Mouse (Mus musculus) fibroblast of lung, adult 2 months (primary cell): ENCODE results near the gene Pmm2.

Experiments used
- DNase-seq: peaks from one replicate; pipeline ENCODE4 v3.0.0-alpha.2; 2011; ENCODE audit warnings: low read depth

Pmm2 gene

DNA sequence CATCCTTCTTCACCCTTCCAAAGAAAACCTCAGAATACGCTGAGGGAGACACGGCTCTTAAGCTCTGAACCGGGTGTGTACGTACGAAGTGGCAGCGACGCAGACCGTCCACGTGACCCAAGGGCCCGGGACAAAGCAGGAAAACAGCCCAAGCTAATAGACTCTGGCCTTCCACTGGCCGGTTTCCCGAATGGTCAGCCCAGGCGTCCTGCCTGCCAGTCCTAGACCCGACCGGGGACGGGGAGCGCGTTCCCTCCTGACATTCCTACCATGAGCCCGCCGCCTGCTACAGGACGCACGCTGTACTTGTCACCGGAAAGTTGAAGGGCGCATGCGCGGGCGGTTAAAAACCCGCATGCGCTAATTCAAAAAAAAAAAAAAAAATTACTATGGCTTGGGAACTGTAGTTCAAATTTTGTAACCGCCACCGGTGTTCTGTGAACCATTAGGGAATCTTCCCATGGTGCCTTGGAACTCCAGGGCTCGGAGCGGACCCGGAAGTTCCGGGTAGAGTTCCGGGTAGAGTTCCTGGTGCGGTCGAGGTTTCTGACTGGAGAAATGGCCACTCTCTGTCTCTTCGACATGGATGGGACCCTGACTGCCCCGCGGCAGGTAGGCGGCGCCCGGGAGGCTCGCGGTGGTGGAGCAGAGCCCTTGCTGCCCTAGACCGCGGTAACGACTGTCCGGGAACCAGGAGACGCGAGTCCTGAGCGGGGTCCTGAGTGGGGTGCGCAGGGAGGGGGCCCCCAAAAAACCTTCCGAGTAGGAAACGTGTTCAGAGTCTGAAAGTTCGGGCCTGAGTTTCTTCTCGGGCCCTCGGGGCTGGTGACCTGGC is at the start of gene Pmm2, which contains the start of gene Tmem186:
Pmm2 (plus strand) TSS at position 458 of the 835 bp plus-strand sequence.
Tmem186 (minus strand) TSS at position 496 of the 835 bp plus-strand sequence.
- peak; percentile 87 for DNase-seq

DNA sequence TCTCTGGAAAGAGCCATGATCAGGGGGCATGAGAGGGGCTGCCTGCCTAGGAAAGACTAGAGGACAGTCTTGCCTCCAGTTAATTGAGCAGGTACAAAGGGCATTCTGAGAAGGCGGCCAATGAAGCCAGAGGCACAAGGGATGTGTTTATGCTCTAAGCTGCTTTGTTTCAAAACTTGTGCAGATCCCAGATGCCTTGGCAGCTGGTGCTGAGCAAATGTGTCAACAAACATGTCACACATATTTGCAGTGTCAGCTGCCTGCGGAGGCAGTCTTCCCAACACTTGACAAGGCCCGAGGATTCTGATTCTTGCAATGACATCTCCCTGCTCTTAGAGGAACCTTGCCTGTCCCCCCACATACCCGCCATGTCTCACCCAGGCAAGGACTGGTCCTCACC is 42.1 kb upstream of the Pmm2 start:
- DNase-seq, result no peak

DNA sequence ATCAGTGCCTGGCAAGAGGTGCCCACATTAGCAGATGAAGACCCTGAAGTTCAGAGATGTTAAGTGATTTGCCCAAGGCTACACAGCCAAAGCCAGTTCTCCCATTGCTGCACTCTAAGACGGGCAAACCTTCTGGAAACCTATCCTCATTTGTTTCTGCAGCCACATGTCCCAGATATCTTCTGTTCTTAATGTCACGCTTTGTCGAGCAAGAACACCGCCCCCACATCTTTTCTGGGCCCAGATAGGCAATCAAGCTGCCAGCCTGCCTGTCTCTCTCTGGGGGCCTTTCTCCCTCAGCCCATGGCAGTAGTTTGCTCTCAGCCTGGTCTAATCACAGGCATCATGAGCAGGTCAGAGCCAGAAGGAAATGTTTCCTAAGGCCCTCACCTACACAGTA is 41.1 kb upstream of the Pmm2 start:
- DNase-seq, result no peak

DNA sequence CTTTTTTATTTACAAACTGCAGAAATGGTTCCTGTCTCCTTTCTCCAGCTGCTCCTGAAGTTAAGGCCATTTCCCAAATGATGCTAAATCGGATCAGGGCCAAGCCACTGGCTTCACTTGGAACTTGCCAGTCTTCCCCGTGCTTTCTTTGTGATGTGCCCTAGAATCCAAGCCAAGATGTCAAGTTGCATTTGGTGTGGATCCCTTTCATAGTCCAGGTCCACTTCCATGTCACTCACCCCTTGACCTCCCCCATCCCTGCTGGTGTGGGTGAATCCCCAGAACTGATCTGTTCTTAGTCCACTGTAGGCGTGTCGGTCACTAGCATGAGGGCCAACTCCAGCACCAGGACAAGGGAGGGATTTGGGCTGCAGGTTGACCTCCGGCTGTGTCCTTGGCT is 40.0 kb upstream of the Pmm2 start:
- DNase-seq, result no peak

DNA sequence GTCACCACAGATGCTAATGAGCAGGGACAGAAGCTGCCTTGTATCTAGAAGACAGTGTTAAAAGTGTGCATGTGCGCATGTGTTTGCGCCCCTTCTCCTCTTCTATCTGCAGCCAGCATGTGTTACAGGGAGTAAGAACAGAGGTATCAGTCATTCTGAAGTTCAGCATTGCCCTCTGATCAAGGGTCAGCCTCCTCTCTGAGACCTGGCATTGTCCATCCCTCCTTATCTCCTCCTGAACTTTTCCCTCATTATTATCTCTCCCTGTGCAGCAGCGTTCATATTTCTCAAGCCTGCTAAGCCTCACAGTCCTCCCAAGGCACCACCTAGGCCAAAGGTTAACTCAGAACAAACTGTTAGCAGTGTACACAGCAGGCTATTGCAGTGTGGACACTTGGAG is 33.7 kb upstream of the Pmm2 start:
- DNase-seq, result no peak

DNA sequence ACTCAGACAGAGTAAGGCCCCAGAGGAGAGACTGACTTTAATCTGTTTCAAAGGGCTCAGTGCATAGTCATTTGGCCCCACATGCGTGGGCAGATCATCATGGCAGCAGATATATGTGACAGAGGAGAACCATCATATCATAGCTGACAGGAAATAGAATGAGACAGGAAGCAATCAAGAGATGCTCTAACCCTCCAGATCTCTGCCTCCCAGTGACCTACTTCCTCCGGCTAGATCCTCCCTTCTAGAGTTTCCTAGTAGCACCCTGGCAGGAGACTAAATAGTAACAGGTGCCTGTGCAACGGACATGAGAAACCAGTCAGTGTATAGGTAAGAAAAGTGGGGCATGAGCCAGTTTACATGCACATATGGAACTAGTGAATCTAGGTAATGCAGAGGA is 27.1 kb upstream of the Pmm2 start:
- DNase-seq, result no peak

DNA sequence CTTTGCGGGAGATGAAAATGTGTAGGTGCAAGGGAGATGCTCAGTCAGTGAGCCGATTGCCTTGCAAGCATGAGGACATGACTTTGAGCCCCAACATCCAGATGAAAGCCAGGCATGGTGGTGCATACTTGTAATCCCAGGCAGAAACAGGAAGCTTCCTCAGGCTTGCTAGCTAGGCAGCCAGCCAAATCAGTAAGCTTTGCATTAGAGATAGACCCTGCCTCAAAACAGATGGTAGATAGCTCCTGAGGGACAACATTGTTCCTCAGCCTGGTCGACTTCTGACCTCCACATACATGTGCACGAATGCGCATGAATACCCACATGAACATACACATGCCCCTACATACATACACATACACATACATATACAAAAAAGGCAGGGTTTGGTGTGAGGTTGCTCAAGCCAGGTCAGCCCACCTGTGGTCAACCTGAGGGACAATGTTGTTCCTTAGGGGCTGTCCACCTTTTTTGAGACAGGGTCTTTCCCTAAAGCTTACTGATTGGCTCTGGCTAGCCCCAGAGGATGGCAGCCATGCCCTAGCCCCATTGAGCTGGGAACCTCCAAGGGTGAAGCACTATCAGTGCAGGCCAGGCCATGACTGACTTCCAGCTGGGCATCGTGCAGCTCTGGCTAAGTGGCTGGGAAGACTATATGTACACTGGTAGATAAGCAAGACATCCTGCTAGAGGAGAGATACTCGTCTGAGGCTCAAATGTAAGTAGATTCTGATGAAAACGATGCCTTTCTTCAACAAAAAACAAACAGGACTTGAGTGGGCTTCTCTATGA is 25.1 kb upstream of the Pmm2 start:
- DNase-seq, result no peak

DNA sequence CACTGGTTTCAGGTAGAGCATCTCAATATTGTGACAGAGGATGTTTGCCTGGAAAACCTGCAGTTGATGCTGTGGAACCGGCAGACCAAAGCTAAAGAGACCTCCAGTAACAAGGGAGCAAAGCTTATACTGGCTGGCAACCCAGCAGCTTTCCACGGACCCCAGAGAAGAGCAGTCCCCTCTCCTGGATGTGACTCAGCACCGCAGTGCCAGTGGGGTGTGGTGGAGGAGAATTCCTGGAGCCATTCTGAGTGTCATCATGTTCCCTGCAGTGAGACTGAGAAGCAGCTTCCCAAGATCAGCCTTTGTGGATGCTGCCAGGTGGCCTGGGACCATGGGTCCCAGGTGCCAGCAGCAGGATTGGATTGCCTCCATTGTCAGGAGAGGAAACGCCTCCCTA is 24.4 kb upstream of the Pmm2 start:
- DNase-seq, result no peak

DNA sequence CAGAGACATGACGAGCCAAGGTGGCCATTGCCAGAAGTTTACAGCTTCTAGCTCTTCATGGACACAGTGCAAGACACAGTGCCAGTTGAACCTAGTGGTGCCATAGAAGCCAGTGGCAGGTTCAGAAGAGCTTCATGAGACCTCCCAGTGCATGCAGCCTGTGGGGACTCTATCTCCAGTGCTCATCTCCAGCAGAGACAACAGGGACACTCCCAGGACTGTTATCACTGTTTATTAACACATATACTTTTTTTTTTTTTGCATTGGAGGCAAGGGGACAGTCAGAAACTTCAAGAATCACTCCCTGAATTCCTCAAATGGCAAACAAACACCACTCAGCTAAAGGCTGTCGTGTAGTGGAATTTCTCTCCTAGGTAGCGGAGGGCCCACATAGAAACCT is 24.0 kb upstream of the Pmm2 start:
- DNase-seq, result no peak

DNA sequence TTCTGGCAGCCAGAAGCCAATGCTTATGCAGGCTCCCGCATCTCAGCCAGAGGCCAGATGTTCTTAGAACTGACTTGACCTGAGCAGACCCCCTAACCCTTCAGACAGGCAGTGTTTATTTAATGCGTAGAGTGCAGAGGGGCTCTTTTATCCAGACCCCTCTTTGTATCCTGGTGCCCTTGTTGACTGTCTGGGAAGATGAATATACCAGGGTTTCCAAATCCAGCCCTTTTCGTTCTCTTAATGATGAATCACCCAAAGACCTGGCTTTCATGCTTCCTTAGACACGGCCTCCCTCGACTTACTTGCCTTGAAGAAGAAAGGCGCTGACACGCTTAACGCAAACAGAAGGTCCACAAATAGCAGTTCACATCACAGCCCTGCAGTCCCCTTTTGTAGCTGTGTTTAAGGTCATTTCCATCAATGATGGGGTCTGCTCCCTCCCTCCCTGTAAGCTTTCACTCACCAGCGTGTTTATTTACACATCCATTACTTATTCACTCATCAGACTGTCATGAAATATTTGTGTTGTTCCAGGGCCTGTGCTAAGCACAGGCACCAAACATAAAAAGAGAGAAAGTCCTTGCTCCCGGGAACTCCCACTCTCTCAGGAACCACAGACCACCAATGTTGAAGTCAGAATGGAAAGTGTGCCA is 17.7 kb upstream of the Pmm2 start:
- no peak for DNase-seq

DNA sequence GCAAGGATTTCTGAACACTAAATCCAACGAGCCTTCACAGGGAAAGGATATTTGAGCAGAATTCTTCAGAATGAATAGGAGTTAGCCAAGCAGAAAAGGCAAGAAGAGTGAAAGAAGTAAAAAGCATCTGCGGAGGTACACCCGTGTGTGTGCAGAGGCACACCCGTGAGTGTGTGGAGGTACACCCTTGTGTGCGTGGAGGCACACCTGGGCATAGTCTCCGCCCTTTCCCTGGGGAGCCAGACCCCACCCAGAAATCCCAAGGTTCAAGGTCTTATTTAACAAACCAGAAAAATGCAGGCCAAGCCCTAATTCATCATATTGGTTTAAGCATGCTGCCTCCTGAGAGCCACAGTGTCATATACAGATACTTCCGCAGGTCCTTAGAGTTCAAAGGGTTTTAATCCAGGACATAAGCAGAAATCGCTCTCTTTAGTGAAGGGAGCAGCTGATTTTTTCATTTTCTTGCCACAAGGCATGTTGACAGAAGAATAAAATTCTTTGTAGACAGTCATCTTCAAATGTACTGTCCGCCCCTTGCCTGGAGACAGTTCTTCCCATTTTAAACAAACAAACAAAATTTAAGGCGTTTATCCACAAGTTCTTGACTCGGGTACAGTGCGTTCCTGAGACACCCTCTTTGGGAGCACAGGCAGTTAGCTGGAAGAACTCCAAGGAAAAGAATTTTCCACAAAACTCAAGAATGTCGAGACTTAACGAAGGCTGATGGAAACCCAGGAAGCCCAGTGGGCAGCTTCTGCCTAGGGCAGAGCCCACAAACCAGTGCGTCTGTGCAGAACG is 17.0 kb upstream of the Pmm2 start:
- no peak for DNase-seq

DNA sequence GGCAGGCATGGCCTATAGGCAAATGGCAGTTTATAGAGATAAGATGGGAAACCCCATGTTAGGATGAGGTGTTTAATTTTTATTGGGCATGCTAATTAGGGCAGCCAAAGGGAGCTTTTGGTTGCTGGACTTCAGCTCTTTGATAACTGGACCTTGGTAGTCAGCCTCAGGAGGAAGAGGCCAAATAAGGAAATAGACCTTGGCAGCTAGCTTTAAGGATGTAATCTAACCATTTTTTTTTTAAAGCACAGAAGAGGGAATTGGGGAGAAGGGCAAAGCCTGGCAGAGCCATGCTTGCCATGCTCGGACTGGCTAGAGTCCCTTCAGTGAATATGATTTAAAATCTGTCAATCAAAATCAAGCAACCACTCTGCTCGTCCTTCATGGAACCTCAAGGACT is 7.1 kb upstream of the Pmm2 start:
- no peak for DNase-seq

DNA sequence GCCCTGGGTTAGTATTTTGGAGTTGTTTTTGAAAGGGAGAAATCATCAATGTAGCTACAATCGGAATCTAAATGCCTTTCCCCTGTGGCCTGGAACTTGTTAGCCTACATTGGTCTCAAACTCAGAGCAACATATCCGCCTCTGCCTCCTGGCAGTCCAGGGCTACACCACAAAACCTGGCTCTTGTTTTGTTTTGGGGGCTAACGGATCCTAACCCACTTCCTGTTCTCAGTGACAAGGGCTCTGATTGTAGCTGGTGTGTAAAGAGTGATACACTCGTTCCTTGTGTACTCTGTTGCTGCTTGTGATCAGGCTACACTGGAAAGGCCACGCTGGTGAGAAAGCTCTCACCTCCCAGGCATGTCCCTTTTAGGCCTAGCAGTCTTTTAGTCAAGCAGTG is 6.0 kb upstream of the Pmm2 start:
- DNase-seq, result no peak

DNA sequence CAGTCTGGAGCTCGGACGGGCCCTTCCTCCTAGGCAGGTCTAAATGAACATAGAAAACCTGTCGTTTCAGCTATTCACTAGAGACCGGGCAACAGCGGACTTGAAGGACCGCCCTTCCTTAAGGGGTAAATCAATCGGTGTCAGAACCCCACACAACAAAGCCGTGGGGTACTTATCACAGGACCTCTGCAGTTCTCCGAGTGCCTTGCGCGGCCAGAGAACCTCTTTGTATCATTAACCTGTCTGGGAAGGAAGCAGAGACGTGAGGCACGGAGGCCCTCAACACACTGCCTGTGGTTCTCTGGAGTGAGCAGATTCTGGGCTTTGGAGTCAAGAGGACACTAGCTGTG is 632 bp upstream of the Pmm2 start:
- DNase-seq, result no peak

DNA sequence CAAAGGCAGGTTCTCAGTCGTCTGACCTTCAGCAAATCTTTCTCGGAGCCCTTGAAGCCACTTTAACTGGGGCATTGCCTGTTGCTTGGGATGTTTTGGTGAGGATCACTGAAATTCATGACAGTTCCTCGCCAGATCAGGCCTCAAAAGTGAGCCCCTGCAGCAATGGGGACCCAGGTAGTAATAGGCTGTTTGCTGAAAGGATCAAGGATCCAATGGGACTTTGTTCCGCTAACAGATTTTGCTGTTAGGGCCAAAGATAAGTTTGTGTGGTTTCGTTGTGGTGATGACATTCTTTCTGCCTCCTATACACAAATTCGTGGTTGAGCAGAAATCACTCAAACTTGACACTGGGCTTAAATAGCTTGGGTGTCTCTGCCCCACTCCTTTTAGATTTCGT is 657 bp downstream of the Pmm2 start:
- no peak for DNase-seq

DNA sequence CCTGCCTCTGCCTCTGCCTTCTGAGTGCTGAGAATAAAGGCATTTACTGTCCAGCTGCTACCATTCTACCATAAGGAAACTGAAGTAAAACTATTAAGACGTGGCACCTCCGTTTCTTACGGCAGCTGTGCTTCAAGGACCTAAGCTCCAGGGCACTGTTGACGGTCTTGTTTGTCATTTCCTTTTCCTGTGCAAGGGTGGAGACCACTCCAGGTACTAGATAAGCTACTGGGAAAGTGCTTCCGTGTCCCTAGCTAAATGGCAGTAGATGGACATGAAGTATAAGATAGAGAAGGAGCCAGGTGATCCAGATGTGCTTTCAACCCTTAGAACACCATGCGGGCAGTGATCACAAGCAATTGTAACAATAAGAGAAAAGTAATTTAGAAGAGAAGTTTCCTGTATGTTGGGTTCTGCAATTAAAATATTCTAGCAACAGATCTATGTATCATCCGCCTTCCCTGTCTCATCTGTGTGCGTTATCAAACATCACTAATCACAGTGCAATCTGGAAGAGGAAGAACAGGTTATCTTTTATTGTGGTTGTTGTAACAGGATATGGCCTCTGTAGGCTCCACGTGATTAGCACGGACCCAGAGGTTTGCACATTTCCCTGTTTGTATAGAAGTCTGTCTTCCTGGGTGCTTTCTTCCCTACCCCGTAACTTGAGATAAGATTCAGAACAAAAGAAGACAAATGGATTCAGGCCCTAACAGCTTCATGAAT is 2.2 kb downstream of the Pmm2 start:
- DNase-seq, result no peak

DNA sequence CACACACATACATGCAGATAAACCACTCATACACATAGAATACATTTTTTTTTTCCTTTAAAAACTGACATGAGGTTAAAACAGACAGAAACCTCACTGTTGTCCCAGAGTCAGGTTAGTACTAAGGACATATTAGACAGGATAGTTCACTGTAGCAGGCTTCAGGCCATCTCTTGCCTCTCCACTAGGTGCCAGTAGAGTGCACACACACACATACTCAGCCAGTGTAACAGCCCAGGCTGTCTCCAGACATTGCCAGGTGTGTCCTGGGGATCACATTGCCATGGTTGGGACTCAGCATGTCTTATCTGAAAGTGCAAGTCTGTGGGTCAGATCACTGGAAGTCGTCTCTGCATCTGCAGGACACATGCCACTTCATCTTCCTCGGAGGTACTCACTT is 6.4 kb downstream of the Pmm2 start:
- DNase-seq, result no peak

DNA sequence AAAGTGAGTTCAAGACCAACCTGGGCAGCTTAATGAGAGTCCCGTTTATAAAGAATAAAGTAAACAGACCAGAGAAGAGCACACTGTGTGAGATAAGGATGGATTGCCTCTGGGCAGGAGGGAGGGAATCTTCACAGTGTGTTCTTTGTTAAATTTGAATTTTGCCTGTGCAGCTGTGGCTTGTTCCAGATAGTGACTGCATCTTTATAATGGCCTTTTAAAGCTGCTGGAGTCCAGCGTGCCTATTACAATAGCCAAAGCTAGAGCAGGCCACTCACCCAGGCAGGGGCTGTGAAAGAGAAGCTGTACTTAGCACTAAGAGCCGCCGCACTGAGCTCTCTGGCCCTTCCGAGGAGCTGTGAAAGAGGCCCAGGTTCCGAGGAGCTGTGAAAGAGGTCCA is 8.1 kb downstream of the Pmm2 start:
- no peak for DNase-seq

DNA sequence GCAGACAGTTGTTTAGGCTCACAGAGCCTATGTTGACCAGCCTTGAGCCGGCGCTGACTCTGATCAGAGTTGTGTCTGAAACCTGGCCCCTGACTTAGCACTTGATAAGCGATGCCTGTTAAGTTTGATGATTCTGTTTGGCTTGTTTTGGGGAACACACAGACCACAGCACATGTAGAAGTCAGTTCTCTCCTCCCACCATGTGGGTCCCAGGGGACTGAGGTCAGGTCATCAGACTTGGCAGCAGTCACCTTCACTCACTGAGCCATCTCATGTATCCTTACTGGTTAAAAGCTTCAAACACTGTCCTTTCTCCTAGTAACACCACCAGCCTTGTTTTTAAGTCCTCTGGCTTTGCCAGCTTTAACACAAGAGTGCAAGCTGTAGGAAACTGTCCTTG is 12.5 kb downstream of the Pmm2 start:
- no peak for DNase-seq

DNA sequence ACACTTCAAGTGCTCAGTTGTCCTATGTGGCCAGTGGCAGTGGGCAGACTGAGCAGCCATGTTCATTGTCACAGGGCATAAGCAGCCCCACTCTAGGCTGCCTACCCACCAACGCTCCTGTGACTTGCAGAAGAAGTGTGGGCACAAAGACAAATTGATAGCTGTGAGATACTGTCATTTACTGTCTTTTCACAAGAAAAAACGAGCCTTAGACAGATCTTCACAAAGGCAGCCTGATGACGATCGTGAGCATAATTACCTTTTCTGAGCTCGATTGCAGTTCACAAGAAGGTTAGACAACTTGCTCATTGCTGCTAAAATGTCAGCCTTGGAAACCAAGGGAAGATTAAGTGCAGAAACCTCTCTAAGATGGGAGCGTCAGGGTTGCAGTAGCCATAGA is 17.6 kb downstream of the Pmm2 start:
- DNase-seq, result no peak

DNA sequence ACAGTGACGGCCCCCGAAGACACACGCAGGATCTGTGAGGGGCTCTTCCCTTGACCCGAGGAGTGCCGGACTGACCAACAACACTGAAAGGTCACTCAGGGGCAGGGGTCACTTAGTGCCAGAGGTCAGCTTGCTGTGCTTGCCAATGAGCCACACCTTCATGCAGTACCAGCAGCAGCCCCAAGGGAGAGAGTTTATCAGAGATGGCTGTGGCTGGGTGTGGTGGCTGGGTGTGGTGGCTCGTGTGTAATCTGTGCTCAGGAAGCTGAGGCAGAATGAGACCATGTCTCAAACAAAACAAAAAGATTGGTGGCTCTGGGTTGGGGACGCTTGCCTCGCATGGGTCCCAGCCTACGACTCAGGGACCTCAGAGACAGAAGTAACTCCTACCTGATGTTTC is 18.1 kb downstream of the Pmm2 start:
- DNase-seq, result no peak

DNA sequence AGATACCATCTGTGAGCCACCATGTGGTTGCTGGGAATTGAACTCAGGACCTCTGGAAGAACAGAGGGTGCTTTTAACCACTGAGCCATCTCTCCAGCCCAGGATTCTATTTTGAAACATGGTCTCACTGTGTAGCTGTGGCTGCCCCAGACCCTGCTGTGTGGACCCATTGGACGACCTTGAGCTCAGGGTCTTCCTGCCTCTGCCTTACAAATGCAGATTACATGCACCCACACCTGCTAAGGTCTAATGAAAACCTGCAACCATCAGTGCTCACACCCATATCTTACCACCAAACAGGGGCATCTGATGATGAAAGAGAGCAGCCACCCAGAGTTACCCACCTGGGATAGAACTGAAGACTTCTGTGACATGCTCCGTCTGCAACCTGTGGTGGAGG is 18.8 kb downstream of the Pmm2 start:
- no peak for DNase-seq
